Mouse (Mus musculus) v-Abl transformed pro-B cells (cell line): ENCODE data around the gene Gm10230.
"Not testable (repeated sequence)": the region's sequence is repeated elsewhere in the genome, so short reads cannot be mapped to it uniquely, and the experiment has no call there.

Experiments
- in situ Hi-C, 2 experiments: fragments of 400-800 bp; cut with MboI; formaldehyde crosslinking; loops; one replicate each; pipeline ENCODE4 v1.15.1; 2025; ENCODE audit not compliant: unreplicated experiment in 2 of 2

The Gm10230 gene

GRCm38 (mm10) chrX:27494782-27495181 lies at the start of gene Gm10230:
TSS of gene Gm10230 (minus strand) at chrX:27494882.
- in situ Hi-C loops = not testable (repeated sequence)
